Mouse (Mus musculus) WW6 (cell line): Measurements from ENCODE around the gene Bub3.
A peak's percentile ranks its signal among the peaks of the same experiment; 100 is the strongest.

ENCODE experiments used
- DNase-seq: peaks from one replicate; pipeline ENCODE4 v3.0.0-alpha.2; 2013; ENCODE audit warnings: low read depth, low spot score

Bub3 gene

GRCm38 (mm10) chr7:131556116-131556515 is 3.9 kb upstream of the Bub3 start:
- no peak for DNase-seq

- DNase-seq, result no peak
These were observed 3.3 kb upstream of the Bub3 start for GRCm38 (mm10) chr7:131556541-131557271.

GRCm38 (mm10) chr7:131557751-131558150 is 2.3 kb upstream of the Bub3 start:
- DNase-seq, result no peak

GRCm38 (mm10) chr7:131560697-131561042 is 648 bp downstream of the Bub3 start:
- DNase-seq, result no peak

GRCm38 (mm10) chr7:131575246-131575645 is 15.2 kb downstream of the Bub3 start:
- DNase-seq, result no peak

- DNase-seq, result no peak
These were observed 22.2 kb downstream of the Bub3 start for GRCm38 (mm10) chr7:131582178-131582577.

- no peak for DNase-seq
These were observed 25.5 kb downstream of the Bub3 start for GRCm38 (mm10) chr7:131585551-131585950.

- DNase-seq, result no peak
These were observed 37.9 kb downstream of the Bub3 start for GRCm38 (mm10) chr7:131597779-131598482.

GRCm38 (mm10) chr7:131598483-131598824 is 38.4 kb downstream of the Bub3 start:
- DNase-seq, result no peak

- DNase-seq, result no peak
These were observed 42.1 kb downstream of the Bub3 start for GRCm38 (mm10) chr7:131602106-131602505.

GRCm38 (mm10) chr7:131603186-131603585 is 43.2 kb downstream of the Bub3 start:
- no peak for DNase-seq

- no peak for DNase-seq
These were observed 44.9 kb downstream of the Bub3 start for GRCm38 (mm10) chr7:131604946-131605345.

- no peak for DNase-seq
These were observed 45.5 kb downstream of the Bub3 start for GRCm38 (mm10) chr7:131605481-131605880.

GRCm38 (mm10) chr7:131608049-131608448 is 48.0 kb downstream of the Bub3 start:
- DNase-seq, result no peak

- DNase-seq, result peak; percentile 38
These were observed 49.7 kb downstream of the Bub3 start for GRCm38 (mm10) chr7:131609677-131610076.
